Mouse (Mus musculus) heart, postnatal 0 days (tissue): ENCODE data around the gene Usp13.

Source experiments
- CTCF ChIP-seq: IDR thresholded peaks from 2 replicates; pipeline ENCODE4 v1.5.1; 2016; ENCODE audit warnings: antibody characterized with exemption, control low read depth, low read depth
- EP300 ChIP-seq: IDR thresholded peaks from 2 replicates; pipeline ENCODE4 v1.6.1; 2016; ENCODE audit warnings: antibody characterized with exemption, low read depth

GRCm38 (mm10) chr3:32770781-32771180 lies 46.6 kb upstream of the Usp13 start:
- TF ChIP-seq CTCF (no peak), EP300 (no peak)
